Mouse (Mus musculus): ENCODE measurements at regions not wholly inside any gene's neighbourhood (a gene's known extent, or its start where the extent isn't known, plus 50 kb on each side); places are given as distances from the start of the nearest gene placed in this dataset.

DNA sequence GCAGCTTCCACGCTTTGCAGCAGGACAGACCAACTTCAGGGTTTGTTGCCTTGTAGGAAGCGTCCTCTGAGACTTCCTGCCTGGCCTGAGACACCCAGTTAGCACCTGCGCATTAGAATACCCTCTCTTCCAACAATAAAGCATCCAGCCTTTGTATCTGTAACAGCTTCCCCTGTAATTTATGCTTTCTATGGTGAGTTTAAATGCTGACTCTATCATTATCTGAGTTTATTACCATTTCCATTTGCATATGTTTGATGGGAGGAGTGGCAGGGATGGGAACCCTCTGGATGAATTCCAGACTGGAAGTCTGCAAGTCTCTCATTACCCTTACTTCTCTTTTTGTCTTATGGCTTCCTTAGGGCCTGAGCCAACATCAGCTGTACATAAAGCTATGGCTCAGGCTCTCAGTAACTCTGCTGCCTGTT lies 415.8 kb downstream of the Brinp2 start:
- Histone ChIP-seq H3K4me1 (ENCODE audit: control insufficient read depth, insufficient read depth, low read length) (no peaks in the 10 kb centered on the region), H3K27me3 (replicated peaks; ENCODE audit: control insufficient read depth, insufficient read depth, low read length) (no peaks in the 10 kb centered on the region), H3K36me3 (ENCODE audit: control insufficient read depth, insufficient read depth, low read length) (no peaks in the 10 kb centered on the region), H3K27ac (ENCODE audit: insufficient read depth, low read depth, low read length) (no peak overlapping the region), H3K4me3 (ENCODE audit: insufficient read depth, low read depth, low read length) (no peak overlapping the region)
- DNase-seq, result no peak
- no peak for TF ChIP-seq POLR2A (IDR thresholded peaks at IDR 0.05; ENCODE audit: low read depth, low read length)
- no peak for TF ChIP-seq CTCF (conservative IDR thresholded peaks at IDR 0.05; ENCODE audit: insufficient read depth, insufficient read length, low read depth, low read length)
- 28% methylated on average over 3 of the region's 3 CpGs for WGBS

DNA sequence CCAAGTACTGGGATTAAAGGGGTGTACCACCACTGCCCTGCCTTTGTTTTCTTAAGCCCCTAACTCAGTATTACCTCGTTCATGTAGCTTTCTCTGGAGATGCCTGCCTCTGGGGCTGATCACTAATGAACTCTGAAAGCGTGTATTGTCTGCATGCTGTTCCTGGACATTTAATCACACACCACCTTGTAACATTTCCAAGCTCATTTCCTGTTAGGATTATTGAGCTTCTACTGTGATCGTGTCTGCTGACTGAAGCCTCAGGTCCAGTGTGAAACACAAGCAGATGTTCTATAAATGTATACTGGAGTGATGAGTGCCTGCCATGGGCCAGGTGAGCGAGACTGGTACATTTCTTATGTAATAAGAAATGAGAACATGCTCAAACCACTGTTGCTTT lies 398.6 kb downstream of the Brinp2 start:
- Histone ChIP-seq H3K36me3 (ENCODE audit: control insufficient read depth, insufficient read depth, low read length) (no peaks in the 10 kb centered on the region), H3K4me3 (ENCODE audit: insufficient read depth, low read depth, low read length) (no peak overlapping the region), H3K27ac (ENCODE audit: insufficient read depth, low read depth, low read length) (no peak overlapping the region), H3K27me3 (replicated peaks; ENCODE audit: control insufficient read depth, insufficient read depth, low read length) (no peaks in the 10 kb centered on the region; the same call in 1 of the 2 replicates), H3K4me1 (ENCODE audit: control insufficient read depth, insufficient read depth, low read length) (no peaks in the 10 kb centered on the region)
- no peak for DNase-seq
- no peak for TF ChIP-seq POLR2A (IDR thresholded peaks at IDR 0.05; ENCODE audit: low read depth, low read length)
- TF ChIP-seq CTCF (conservative IDR thresholded peaks at IDR 0.05; ENCODE audit: insufficient read depth, insufficient read length, low read depth, low read length), result no peak
- WGBS, result 55% methylated on average over 4 of the region's 4 CpGs

GRCm38 (mm10) chr1:157964461-157964860 lies 391.7 kb downstream of the Brinp2 start:
- H3K4me1 ChIP-seq (ENCODE audit: control insufficient read depth, insufficient read depth, low read length), result no peaks in the 10 kb centered on the region
- TF ChIP-seq POLR2A (IDR thresholded peaks at IDR 0.05; ENCODE audit: low read depth, low read length), result no peak
- no peak for TF ChIP-seq CTCF (conservative IDR thresholded peaks at IDR 0.05; ENCODE audit: insufficient read depth, insufficient read length, low read depth, low read length)
- H3K27ac ChIP-seq (ENCODE audit: insufficient read depth, low read depth, low read length), result no peak overlapping the region
- H3K27me3 ChIP-seq (replicated peaks; ENCODE audit: control insufficient read depth, insufficient read depth, low read length), result no peaks in the 10 kb centered on the region; the same call in 1 of the 2 replicates
- no peak overlapping the region for H3K4me3 ChIP-seq (ENCODE audit: insufficient read depth, low read depth, low read length)
- H3K36me3 ChIP-seq (ENCODE audit: control insufficient read depth, insufficient read depth, low read length), result no peaks in the 10 kb centered on the region
- WGBS, result 85% methylated on average over 3 of the region's 3 CpGs
- DNase-seq, result no peak

- TF ChIP-seq POLR2A (IDR thresholded peaks at IDR 0.05; ENCODE audit: low read depth, low read length), result no peak
- no peak for TF ChIP-seq CTCF (conservative IDR thresholded peaks at IDR 0.05; ENCODE audit: insufficient read depth, insufficient read length, low read depth, low read length)
- no peak for DNase-seq
- Histone ChIP-seq H3K4me3 (ENCODE audit: insufficient read depth, low read depth, low read length) (no peak overlapping the region), H3K27ac (ENCODE audit: insufficient read depth, low read depth, low read length) (no peak overlapping the region), H3K27me3 (replicated peaks; ENCODE audit: control insufficient read depth, insufficient read depth, low read length) (no peaks in the 10 kb centered on the region), H3K4me1 (ENCODE audit: control insufficient read depth, insufficient read depth, low read length) (no peaks in the 10 kb centered on the region), H3K36me3 (ENCODE audit: control insufficient read depth, insufficient read depth, low read length) (no peaks in the 10 kb centered on the region)
- 45% methylated on average over 6 of the region's 6 CpGs for WGBS
Observed at GRCm38 (mm10) chr1:157969635-157970111, 386.5 kb downstream of the Brinp2 start.

- TF ChIP-seq CTCF (conservative IDR thresholded peaks at IDR 0.05; ENCODE audit: insufficient read depth, insufficient read length, low read depth, low read length), result no peak
- no peak for TF ChIP-seq POLR2A (IDR thresholded peaks at IDR 0.05; ENCODE audit: low read depth, low read length)
- DNase-seq, result peak; percentile 4
- Histone ChIP-seq H3K27ac (ENCODE audit: insufficient read depth, low read depth, low read length) (no peak overlapping the region), H3K27me3 (replicated peaks; ENCODE audit: control insufficient read depth, insufficient read depth, low read length) (no peaks in the 10 kb centered on the region), H3K4me1 (ENCODE audit: control insufficient read depth, insufficient read depth, low read length) (no peaks in the 10 kb centered on the region), H3K36me3 (ENCODE audit: control insufficient read depth, insufficient read depth, low read length) (no peaks in the 10 kb centered on the region), H3K4me3 (ENCODE audit: insufficient read depth, low read depth, low read length) (no peak overlapping the region)
- WGBS, result 47% methylated on average over 10 of the region's 10 CpGs
Observed at GRCm38 (mm10) chr1:157973373-157974232, 382.5 kb downstream of the Brinp2 start.

GRCm38 (mm10) chr1:157974656-157975055 lies 381.5 kb downstream of the Brinp2 start:
- no peak overlapping the region for H3K27ac ChIP-seq (ENCODE audit: insufficient read depth, low read depth, low read length)
- no peaks in the 10 kb centered on the region for H3K36me3 ChIP-seq (ENCODE audit: control insufficient read depth, insufficient read depth, low read length)
- WGBS, result 70% methylated on average over 4 of the region's 4 CpGs
- H3K27me3 ChIP-seq (replicated peaks; ENCODE audit: control insufficient read depth, insufficient read depth, low read length), result no peaks in the 10 kb centered on the region
- H3K4me1 ChIP-seq (ENCODE audit: control insufficient read depth, insufficient read depth, low read length), result no peaks in the 10 kb centered on the region
- TF ChIP-seq CTCF (conservative IDR thresholded peaks at IDR 0.05; ENCODE audit: insufficient read depth, insufficient read length, low read depth, low read length) (no peak), POLR2A (IDR thresholded peaks at IDR 0.05; ENCODE audit: low read depth, low read length) (no peak)
- no peak for DNase-seq
- no peak overlapping the region for H3K4me3 ChIP-seq (ENCODE audit: insufficient read depth, low read depth, low read length)

DNA sequence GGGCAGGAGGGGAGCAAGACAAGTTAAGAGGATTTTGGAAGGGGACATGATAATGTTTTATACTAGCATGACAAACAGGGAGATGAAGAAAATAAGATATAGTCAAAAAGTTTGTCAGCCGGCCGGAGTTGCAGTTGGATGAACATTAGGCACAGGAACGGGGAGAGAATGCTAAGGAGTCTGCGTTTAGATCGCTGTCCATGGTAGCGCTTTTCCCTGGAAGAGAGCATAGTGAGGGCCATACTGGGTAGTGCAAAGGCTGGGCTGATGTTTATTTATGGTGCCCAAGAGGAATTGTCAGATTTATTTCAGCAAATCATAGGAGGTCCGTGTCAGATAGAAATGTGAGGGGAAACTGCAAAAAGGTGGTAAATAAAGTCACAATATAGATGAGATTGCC lies 337.0 kb downstream of the Brinp2 start:
- no peak for DNase-seq
- 0 out of 2 replicates have a peak, but pooled peaks cover 2% of the 10 kb centered on the region for H3K27me3 ChIP-seq (replicated peaks; ENCODE audit: control insufficient read depth, insufficient read depth, low read length)
- H3K27ac ChIP-seq (ENCODE audit: insufficient read depth, low read depth, low read length), result no peak overlapping the region
- 19% methylated on average over 7 of the region's 7 CpGs for WGBS
- no peaks in the 10 kb centered on the region for H3K36me3 ChIP-seq (ENCODE audit: control insufficient read depth, insufficient read depth, low read length)
- H3K4me1 ChIP-seq (ENCODE audit: control insufficient read depth, insufficient read depth, low read length), result no peaks in the 10 kb centered on the region
- no peak for TF ChIP-seq CTCF (conservative IDR thresholded peaks at IDR 0.05; ENCODE audit: insufficient read depth, insufficient read length, low read depth, low read length)
- TF ChIP-seq POLR2A (IDR thresholded peaks at IDR 0.05; ENCODE audit: low read depth, low read length), result no peak
- H3K4me3 ChIP-seq (ENCODE audit: insufficient read depth, low read depth, low read length), result no peak overlapping the region

Measured in kidney, adult 2 months (tissue).